Mouse (Mus musculus) stomach, embryonic 16.5 days (tissue): ENCODE measurements around the gene Frs3. TPM values are rescaled to one million over a fixed set of nuclear protein-coding genes. Genes with fewer than 3 reads are reported as not detected.

ENCODE experiments used
- ATAC-seq: fragments of 200-750 bp; cut with Nextera tagmentation; 2 replicates; pipeline ENCODE4 v1.8.0; 2017; ENCODE audit warnings: moderate number of reproducible peaks, moderate TSS enrichment; ENCODE audit not compliant: insufficient read depth, low FRiP score
- H3K27ac ChIP-seq: fragments of 300-500 bp; sonication (generic); 2 replicates; pipeline ENCODE4 v1.5.1; 2014; ENCODE audit warnings: low read length
- H3K27me3 ChIP-seq: fragments of 300-500 bp; sonication (generic); 2 replicates; pipeline ENCODE4 v1.6.1; 2014; ENCODE audit warnings: low read length, control low read depth, mixed read lengths; ENCODE audit not compliant: control insufficient read depth, insufficient read depth
- H3K36me3 ChIP-seq: fragments of 300-500 bp; sonication (generic); 2 replicates; pipeline ENCODE4 v1.6.1; 2014; ENCODE audit warnings: low read length; ENCODE audit not compliant: control insufficient read depth, insufficient read depth
- H3K4me1 ChIP-seq: fragments of 300-500 bp; sonication (generic); 2 replicates; pipeline ENCODE4 v1.6.1; 2014; ENCODE audit warnings: low read length, control low read depth, mixed read lengths; ENCODE audit not compliant: control insufficient read depth, insufficient read depth
- H3K4me2 ChIP-seq: fragments of 300-500 bp; sonication (generic); 2 replicates; pipeline ENCODE4 v1.6.1; 2014; ENCODE audit warnings: low read depth, low read length, mixed read lengths
- H3K4me3 ChIP-seq: fragments of 300-500 bp; sonication (generic); replicated peaks from 2 replicates; pipeline ENCODE4 v1.5.1; 2014; ENCODE audit warnings: mild to moderate bottlenecking, low read length
- H3K9ac ChIP-seq: fragments of 300-500 bp; sonication (generic); 2 replicates; pipeline ENCODE4 v1.6.1; 2014; ENCODE audit warnings: low read length
- H3K9me3 ChIP-seq: fragments of 300-500 bp; sonication (generic); replicated peaks from 2 replicates; pipeline ENCODE4 v1.6.1; 2016; ENCODE audit warnings: low read length, control low read depth; ENCODE audit not compliant: control insufficient read depth
- WGBS: fragments of 180-500 bp; shearing (Covaris S2); extraction: QIAGEN DNeasy Blood & Tissue Kit; methylation state at CpG from one replicate; pipeline ENCODE4 v1.1.7; 2014; 5-methylcytosine and 5-hydroxymethylcytosine counted together
- polyA plus RNA-seq: library from polyadenylated mRNA; unstranded; fragments of >200 nt; fragmentation: Nextera tagmentation; extraction: Ambion mirVana; gene quantifications from 2 replicates; pipeline ENCODE4 v1.2.1, GENCODE M21; 2015

Frs3 gene
- polyA plus RNA-seq, 1 experiment from 2014 or later = 4.4 TPM

DNA sequence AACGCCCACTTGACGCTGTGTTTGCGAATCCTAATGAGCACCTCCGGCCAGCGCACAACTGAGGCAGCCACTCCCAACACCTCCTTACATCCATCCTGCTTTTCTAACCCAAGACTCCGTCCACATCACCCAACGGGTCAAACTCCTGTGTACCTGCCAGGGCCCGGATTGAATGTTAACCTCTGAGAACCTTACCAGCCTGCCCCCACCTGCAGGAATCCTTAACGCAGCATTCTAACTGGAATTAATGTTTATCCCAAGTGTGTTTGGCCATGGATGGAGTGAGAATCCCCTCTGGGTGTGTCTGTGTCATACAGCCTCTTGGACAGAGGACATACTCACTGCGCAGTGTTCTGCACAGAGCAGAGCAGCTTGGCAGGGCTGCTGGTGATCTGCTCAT lies 9.3 kb downstream of the Frs3 start:
- Histone ChIP-seq H3K9ac (no peak overlapping the region), H3K4me3 (no peak overlapping the region), H3K4me2 (no peak overlapping the region), H3K36me3 (no peaks in the 10 kb centered on the region), H3K27ac (no peak overlapping the region), H3K9me3 (no peaks in the 10 kb centered on the region), H3K27me3 (no peaks in the 10 kb centered on the region), H3K4me1 (peaks cover 13% of the 10 kb centered on the region)
- ATAC-seq = no peak
- 86% methylated on average over 10 of the region's 10 CpGs for WGBS

DNA sequence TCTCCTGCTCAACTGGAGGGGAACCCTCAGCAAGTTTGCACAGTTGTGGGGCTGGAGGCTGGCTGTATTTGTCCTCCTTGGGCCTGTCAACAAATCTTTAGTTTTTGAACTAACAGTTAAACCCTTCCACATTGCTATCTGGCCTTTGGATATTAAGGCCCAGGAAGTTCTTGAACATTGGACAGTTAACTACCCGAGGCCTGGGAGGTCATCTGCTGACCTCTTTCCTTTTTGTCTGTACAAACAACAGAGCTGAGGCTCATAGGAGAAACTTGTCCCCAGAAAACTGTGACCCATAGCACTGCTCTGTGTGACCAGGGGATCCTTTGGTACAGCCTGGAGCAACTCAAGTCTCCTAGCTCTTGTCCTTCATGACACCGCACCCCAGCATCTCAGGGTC lies 10.2 kb downstream of the Frs3 start:
- no peak overlapping the region for H3K4me3 ChIP-seq
- no peaks in the 10 kb centered on the region for H3K9me3 ChIP-seq
- H3K36me3 ChIP-seq = no peaks in the 10 kb centered on the region
- no peak overlapping the region for H3K9ac ChIP-seq
- ATAC-seq = no peak
- no peak overlapping the region for H3K27ac ChIP-seq
- WGBS = 66% methylated on average over 2 of the region's 2 CpGs
- peaks cover 9% of the 10 kb centered on the region for H3K4me1 ChIP-seq
- no peak overlapping the region for H3K4me2 ChIP-seq
- H3K27me3 ChIP-seq = no peaks in the 10 kb centered on the region

DNA sequence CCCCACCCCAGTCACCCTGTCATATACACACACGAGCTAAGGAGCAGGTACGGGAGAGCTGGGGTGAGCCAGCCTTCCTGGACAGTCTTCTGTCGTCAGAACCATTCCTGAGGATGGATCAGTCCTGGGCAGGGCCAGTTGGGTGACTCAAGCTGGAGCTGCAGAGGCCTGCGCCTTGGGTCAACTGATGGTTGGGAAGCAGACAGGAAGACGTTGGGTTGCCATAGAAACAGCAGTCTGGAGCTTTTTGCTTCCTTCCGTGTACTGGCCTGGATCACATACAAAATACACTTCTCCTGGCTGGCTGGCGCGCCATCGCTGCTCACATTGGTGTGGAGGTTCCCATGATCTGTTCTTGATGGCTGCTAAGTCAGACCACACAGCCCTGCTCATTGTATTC lies 13.0 kb downstream of the Frs3 start:
- no peak overlapping the region for H3K4me2 ChIP-seq
- H3K36me3 ChIP-seq = no peaks in the 10 kb centered on the region
- H3K9ac ChIP-seq = no peak overlapping the region
- no peaks in the 10 kb centered on the region for H3K27me3 ChIP-seq
- peaks cover 3% of the 10 kb centered on the region; the same call in 1 of the 2 replicates for H3K4me1 ChIP-seq
- H3K9me3 ChIP-seq = no peaks in the 10 kb centered on the region
- no peak overlapping the region for H3K4me3 ChIP-seq
- no peak for ATAC-seq
- 68% methylated on average over 9 of the region's 9 CpGs for WGBS
- no peak overlapping the region for H3K27ac ChIP-seq

DNA sequence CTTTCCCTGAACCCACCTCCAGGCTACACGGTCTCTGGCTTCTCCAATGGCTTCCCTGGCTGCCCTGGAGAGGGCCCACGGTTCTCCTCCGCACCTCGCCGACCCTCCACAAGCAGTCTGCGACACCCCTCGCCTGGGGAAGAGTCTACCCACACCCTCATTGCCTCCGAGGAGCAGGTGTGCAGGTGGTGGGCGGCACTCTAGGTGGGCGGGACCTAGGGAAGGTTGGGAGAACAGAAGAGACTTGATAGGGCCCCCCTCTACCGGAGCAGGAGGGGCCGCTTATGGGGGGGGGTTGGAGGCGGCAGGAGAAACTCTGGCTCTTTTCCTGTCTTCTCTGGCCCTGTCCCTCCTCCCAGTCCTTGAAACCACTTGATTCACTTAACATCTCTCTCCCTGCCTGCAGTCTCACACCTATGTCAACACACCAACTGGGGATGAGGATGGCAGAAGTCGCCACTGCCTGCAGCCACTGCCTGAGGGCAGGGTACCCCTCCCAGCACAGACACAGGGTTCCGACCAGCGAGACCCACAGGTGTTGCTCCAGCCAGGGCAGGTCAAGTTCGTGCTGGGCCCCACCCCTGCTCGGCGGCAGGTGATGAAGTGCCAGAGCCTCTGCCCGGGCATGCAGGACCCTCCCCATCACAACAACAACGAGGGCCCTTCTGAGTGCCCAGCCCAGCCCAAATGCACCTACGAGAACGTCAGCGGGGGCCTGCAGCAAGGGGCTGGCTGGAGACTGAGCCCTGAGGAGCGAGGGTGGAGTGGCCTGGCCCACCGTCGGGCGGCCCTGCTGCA lies 13.9 kb downstream of the Frs3 start:
- Histone ChIP-seq H3K27me3 (no peaks in the 10 kb centered on the region), H3K27ac (no peak overlapping the region), H3K9ac (no peak overlapping the region), H3K4me2 (no peak overlapping the region), H3K36me3 (no peaks in the 10 kb centered on the region), H3K4me3 (no peak overlapping the region), H3K4me1 (peaks cover 6% of the 10 kb centered on the region; the same call in 1 of the 2 replicates), H3K9me3 (no peaks in the 10 kb centered on the region)
- ATAC-seq = no peak
- WGBS = 39% methylated on average over 28 of the region's 28 CpGs

DNA sequence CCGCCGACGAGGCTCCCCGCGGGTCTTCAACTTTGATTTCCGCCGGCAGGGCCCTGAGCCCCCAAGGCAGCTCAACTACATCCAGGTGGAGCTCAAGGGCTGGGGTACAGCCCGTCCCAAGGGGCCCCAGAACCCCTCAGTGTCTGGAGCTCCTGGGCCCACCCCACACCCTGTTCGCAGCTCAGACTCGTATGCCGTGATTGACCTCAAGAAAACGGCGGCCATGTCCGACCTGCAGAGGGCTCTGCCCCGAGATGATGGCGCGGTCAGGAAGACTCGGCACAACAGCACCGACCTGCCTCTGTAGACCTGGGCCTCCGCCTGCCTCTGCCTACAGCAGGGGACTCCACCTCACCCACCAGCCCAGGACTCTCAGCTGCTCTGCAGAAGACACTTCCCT lies 14.7 kb downstream of the Frs3 start:
- H3K9me3 ChIP-seq = no peaks in the 10 kb centered on the region
- H3K36me3 ChIP-seq = no peaks in the 10 kb centered on the region
- H3K4me3 ChIP-seq = no peak overlapping the region
- H3K9ac ChIP-seq = no peak overlapping the region
- no peak overlapping the region for H3K27ac ChIP-seq
- H3K27me3 ChIP-seq = no peaks in the 10 kb centered on the region
- H3K4me1 ChIP-seq = peaks cover 10% of the 10 kb centered on the region
- 43% methylated on average over 20 of the region's 20 CpGs for WGBS
- ATAC-seq = no peak
- no peak overlapping the region for H3K4me2 ChIP-seq

DNA sequence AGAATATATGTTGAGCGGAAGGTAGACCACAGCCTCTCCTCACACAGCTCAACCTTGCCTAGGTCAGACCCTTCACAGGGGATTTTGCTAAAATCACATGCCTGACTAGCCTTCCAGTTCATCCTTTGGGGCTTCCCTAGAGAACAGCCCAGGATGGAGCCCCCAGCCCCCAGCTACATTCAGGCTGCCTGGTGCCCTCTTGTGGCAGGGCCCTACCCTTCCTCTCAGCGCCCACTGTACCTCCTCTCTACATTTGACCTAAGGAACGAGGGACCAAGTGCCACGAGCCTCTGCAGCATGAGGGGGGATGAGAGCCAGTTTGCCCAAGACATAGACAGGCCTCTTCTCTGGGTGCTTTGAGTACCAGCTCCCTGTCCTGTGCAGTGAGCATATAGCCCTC lies 15.9 kb downstream of the Frs3 start:
- H3K4me1 ChIP-seq = peaks cover 14% of the 10 kb centered on the region
- 86% methylated on average over 4 of the region's 4 CpGs for WGBS
- H3K27ac ChIP-seq = no peak overlapping the region
- no peaks in the 10 kb centered on the region for H3K27me3 ChIP-seq
- no peaks in the 10 kb centered on the region for H3K9me3 ChIP-seq
- H3K36me3 ChIP-seq = no peaks in the 10 kb centered on the region
- H3K9ac ChIP-seq = no peak overlapping the region
- ATAC-seq = no peak
- H3K4me2 ChIP-seq = no peak overlapping the region
- no peak overlapping the region for H3K4me3 ChIP-seq

DNA sequence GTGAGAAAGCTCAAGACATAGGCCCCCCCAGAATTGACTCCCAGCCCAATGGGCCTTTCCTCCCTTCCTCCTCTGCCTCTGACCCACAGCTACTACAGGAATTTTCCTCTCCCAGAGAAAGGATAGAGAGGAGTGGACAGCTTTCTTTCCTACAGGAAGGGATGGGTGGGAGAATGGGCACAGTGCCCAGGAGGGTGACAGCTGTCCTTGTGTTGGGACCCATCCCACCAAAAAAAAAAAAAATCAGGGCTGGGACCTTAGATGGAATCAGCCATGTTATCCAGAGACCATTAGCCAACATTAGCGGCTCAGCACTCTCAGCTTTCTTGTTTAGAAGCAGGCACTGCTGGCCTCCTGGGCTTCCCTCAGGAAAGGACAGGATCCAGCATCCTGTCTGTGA lies 17.4 kb downstream of the Frs3 start:
- Histone ChIP-seq H3K9ac (no peak overlapping the region), H3K9me3 (no peaks in the 10 kb centered on the region), H3K36me3 (no peaks in the 10 kb centered on the region), H3K4me3 (no peak overlapping the region), H3K27me3 (no peaks in the 10 kb centered on the region), H3K4me2 (no peak overlapping the region), H3K27ac (no peak overlapping the region), H3K4me1 (peaks cover 14% of the 10 kb centered on the region)
- no peak for ATAC-seq
- 55% methylated on average over 1 of the region's 1 CpGs for WGBS

DNA sequence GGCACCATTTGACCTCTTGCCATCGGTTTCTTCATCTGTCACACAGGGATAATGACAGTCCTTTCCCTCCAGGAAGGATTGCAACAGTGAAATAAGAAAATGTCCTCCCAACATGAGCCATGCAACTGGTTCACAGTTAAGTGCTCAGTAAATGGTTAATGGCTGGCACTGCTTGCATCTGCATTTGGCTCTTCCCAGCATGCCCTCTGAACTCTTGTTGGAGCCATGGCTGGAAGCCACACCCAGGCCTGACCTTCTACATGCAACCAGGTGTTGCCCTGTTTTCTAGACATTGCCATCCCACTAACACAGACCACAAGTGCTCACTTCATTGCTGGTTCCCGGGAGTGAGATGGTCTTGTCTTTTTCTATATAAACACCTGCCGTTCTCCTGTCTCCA lies 19.1 kb downstream of the Frs3 start:
- Histone ChIP-seq H3K27ac (no peak overlapping the region), H3K9me3 (no peaks in the 10 kb centered on the region), H3K4me1 (peaks cover 14% of the 10 kb centered on the region), H3K36me3 (no peaks in the 10 kb centered on the region), H3K9ac (no peak overlapping the region), H3K4me2 (no peak overlapping the region), H3K27me3 (no peaks in the 10 kb centered on the region), H3K4me3 (no peak overlapping the region)
- no peak for ATAC-seq
- 67% methylated on average over 3 of the region's 3 CpGs for WGBS

DNA sequence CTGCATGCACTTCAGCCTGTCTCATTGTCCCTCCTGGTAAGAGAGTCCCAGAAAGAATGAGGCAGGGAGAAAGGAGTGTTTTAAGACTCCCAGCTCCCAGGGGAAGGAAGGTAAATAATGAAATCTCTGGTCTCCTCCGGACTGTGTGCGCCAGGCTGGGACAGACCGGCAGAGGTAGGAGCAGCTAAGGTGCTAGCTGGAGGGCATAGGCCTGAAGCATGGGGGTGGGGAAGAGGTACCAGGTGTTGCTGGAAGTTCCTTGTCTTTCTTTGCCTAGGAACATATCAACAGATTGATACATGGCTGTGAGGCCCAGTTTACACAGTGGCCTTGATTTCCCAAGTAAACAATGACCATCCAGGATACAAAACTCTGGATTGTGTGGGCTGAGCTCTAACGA lies 20.1 kb downstream of the Frs3 start:
- no peak overlapping the region for H3K4me2 ChIP-seq
- 57% methylated on average over 4 of the region's 4 CpGs for WGBS
- peak; percentile 49; the same call in 1 of the 2 replicates for ATAC-seq
- H3K27ac ChIP-seq = no peak overlapping the region
- no peaks in the 10 kb centered on the region for H3K36me3 ChIP-seq
- no peak overlapping the region for H3K4me3 ChIP-seq
- H3K9ac ChIP-seq = no peak overlapping the region; the same call in 1 of the 2 replicates
- H3K27me3 ChIP-seq = no peaks in the 10 kb centered on the region
- no peaks in the 10 kb centered on the region for H3K9me3 ChIP-seq
- peaks cover 14% of the 10 kb centered on the region for H3K4me1 ChIP-seq
